Mouse (Mus musculus) forebrain, embryonic 14.5 days (tissue): ENCODE data around the gene Usp36. TPM values are rescaled to one million over a fixed set of nuclear protein-coding genes. Genes with fewer than 3 reads are reported as not detected.

Experiments used
- ATAC-seq: fragments of 200-750 bp; cut with Nextera tagmentation; 2 replicates; pipeline ENCODE4 v1.8.0; 2017; ENCODE audit warnings: mild to moderate bottlenecking, moderate library complexity
- DNase-seq: peaks from one replicate; pipeline ENCODE4 v3.0.0-alpha.2; 2015; ENCODE audit warnings: low spot score
- H3K27ac ChIP-seq: fragments of 300-500 bp; sonication (generic); 2 replicates; pipeline ENCODE4 v1.5.1; 2014; ENCODE audit warnings: low read depth, mild to moderate bottlenecking, control low read depth, low read length, moderate library complexity
- H3K27me3 ChIP-seq: fragments of 300-500 bp; sonication (generic); replicated peaks from 2 replicates; pipeline ENCODE4 v1.6.1; 2014; ENCODE audit warnings: low read length, control low read depth, mixed read lengths; ENCODE audit not compliant: control insufficient read depth, insufficient read depth
- H3K36me3 ChIP-seq: fragments of 300-500 bp; sonication (generic); 2 replicates; pipeline ENCODE4 v1.6.1; 2014; ENCODE audit warnings: low read length, control low read depth; ENCODE audit not compliant: control insufficient read depth, insufficient read depth
- H3K4me1 ChIP-seq: fragments of 300-500 bp; sonication (generic); 2 replicates; pipeline ENCODE4 v1.6.1; 2014; ENCODE audit warnings: antibody characterized with exemption, low read length, control low read depth; ENCODE audit not compliant: control insufficient read depth, insufficient read depth
- H3K4me2 ChIP-seq: fragments of 300-500 bp; sonication (generic); 2 replicates; pipeline ENCODE4 v1.6.1; 2014; ENCODE audit warnings: mild to moderate bottlenecking, control low read depth, low read length
- H3K4me3 ChIP-seq: fragments of 300-500 bp; sonication (generic); 2 replicates; pipeline ENCODE4 v1.5.1; 2014; ENCODE audit warnings: low read depth, low read length, control low read depth
- H3K9ac ChIP-seq: fragments of 300-500 bp; sonication (generic); 2 replicates; pipeline ENCODE4 v1.6.1; 2014; ENCODE audit warnings: mild to moderate bottlenecking, low read length, control low read depth, moderate library complexity
- H3K9me3 ChIP-seq: fragments of 300-500 bp; sonication (generic); replicated peaks from 2 replicates; pipeline ENCODE4 v1.6.1; 2016; ENCODE audit warnings: low read length, control low read depth, mixed read lengths; ENCODE audit not compliant: control insufficient read depth
- WGBS: fragments of 180-500 bp; shearing (Covaris S2); extraction: QIAGEN DNeasy Blood & Tissue Kit; methylation state at CpG from one replicate; pipeline ENCODE4 v1.1.7; 2014; 5-methylcytosine and 5-hydroxymethylcytosine counted together
- polyA plus RNA-seq: library from polyadenylated mRNA; unstranded; fragments of >200 nt; fragmentation: Nextera tagmentation; extraction: Ambion mirVana; gene quantifications from 2 replicates; pipeline ENCODE4 v1.2.1, GENCODE M21; 2014

Usp36 gene
- polyA plus RNA-seq: 7.1 and 8.7 TPM in 2 replicates

DNA sequence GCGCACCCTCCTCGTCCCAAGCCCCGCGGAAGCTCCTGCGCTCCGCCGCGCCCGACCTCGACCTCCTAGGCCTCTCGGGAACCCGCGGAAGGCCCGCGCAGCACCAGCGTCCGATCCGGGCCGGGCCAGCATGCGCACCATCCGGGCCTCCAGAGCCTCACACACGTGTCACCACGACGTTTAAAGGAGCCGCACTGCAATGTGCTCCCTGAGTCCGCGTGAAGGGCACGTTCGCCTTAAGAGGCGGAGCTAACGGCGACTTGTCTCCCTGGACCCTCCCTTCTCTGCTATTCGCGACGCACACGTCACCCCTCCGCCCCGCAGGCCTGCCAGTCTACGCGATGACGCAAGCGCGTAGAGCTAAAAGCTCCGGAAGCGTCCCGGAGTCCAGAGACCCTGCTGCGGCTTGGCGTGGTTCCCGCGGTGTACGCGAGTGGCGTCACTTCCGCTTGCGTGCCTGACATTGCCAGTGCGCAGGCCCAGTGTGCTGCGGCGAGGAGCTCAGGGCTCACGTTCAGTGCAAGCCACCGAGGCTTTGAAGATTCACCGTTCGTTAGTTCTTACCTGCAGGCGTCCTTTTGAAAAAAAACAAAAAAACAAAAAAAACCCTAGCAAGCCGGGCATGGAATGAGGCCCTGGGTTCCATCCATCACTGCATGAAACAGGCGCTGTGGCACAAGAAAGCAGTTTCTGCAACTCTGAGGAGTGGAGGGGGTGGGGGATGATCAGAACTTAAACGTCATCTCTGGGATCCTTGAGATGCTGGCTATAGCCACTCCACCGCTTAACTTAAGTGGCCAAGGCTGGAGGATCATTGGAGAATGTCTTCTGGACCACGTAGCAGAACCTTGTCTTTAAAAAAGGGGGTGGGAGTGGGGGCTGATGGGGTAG, at the start of gene Usp36:
TSS of gene Usp36 (minus strand) at position 246 of the 891 bp plus-strand sequence.
- H3K4me3 ChIP-seq: peak within 1 kb of the TSS; percentile 64
- WGBS: under 1% methylated on average over 68 of the region's 68 CpGs
- H3K4me2 ChIP-seq: peak within 1 kb of the TSS; percentile 87

GRCm38 (mm10) chr11:118337491-118338168, 47.6 kb upstream of the Usp36 start:
- H3K27me3 ChIP-seq: no peaks in the 10 kb centered on the region
- H3K9ac ChIP-seq: no peak overlapping the region

More for the DNA sequence above, at the start of gene Usp36:
- Histone ChIP-seq H3K4me1 (peaks cover 14% of the 10 kb centered on the region), H3K27ac (peak within 1 kb of the TSS; percentile 87), H3K27me3 (no peaks in the 10 kb centered on the region), H3K9me3 (no peaks in the 10 kb centered on the region), H3K36me3 (peaks cover 25% of the 10 kb centered on the region), H3K9ac (peak within 1 kb of the TSS; percentile 72)
- ATAC-seq (peak; percentile 99), DNase-seq (peak; percentile 100)

DNA sequence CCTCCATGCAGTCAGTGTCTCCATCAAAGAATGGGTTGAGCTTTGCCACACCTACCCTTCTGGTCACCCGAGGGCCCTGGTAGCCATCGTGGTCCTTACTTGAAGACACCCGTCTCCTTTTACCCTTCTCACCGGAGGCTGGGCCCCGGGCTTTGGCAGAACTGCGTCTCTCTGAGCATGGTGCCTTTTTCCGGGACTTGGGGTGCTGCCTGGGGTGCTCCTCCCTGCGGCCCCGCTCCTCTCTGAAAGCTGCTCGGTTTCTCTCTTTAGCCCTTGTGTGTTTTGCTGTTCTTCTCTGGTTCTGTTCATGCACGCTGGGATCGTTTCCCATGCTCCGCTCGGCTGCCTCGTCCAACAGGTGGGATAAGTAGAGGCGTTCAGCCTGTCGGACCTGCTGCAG, 43.4 kb upstream of the Usp36 start:
- no peak overlapping the region for H3K4me3 ChIP-seq
- no peak for DNase-seq
- no peaks in the 10 kb centered on the region for H3K9me3 ChIP-seq
- no peak overlapping the region for H3K27ac ChIP-seq
- no peak overlapping the region for H3K4me2 ChIP-seq
- H3K9ac ChIP-seq: no peak overlapping the region
- ATAC-seq: no peak
- WGBS: 90% methylated on average over 17 of the region's 17 CpGs
- H3K4me1 ChIP-seq: no peaks in the 10 kb centered on the region
- no peaks in the 10 kb centered on the region for H3K27me3 ChIP-seq
- H3K36me3 ChIP-seq: peaks cover 13% of the 10 kb centered on the region; the same call in 1 of the 2 replicates

More at GRCm38 (mm10) chr11:118337491-118338168, 47.6 kb upstream of the Usp36 start:
- Histone ChIP-seq H3K4me3 (no peak overlapping the region), H3K27ac (no peak overlapping the region), H3K4me1 (peaks cover 7% of the 10 kb centered on the region), H3K9me3 (no peaks in the 10 kb centered on the region), H3K36me3 (peaks cover 7% of the 10 kb centered on the region; the same call in 1 of the 2 replicates), H3K4me2 (no peak overlapping the region)
- DNase-seq (no peak), ATAC-seq (no peak)
- 85% methylated on average over 8 of the region's 8 CpGs for WGBS

DNA sequence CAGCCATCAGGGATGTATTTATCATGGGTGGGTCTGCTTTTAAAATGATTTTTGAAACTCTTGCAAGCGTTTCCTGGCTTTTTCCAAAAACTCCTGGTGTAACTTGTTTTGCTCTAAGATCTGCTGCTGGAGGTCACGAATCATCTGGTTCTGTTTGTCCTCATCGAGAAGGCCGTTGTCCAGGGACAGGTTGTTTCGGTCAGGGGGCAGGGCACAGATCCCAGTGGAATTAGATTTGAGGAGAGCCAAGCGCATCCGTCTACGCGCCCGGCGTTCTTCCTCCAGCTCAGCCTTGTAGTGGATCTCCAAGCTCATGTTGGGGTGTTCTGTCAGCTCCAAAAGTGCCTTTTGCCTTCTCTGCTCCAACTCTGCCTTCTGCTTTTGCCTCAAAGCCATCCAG, 42.3 kb upstream of the Usp36 start:
- ATAC-seq: no peak
- no peak for DNase-seq
- no peak overlapping the region for H3K4me2 ChIP-seq
- no peak overlapping the region for H3K9ac ChIP-seq
- 93% methylated on average over 11 of the region's 11 CpGs for WGBS
- no peaks in the 10 kb centered on the region for H3K9me3 ChIP-seq
- no peaks in the 10 kb centered on the region for H3K27me3 ChIP-seq
- no peak overlapping the region for H3K27ac ChIP-seq
- peaks cover 6% of the 10 kb centered on the region; the same call in 1 of the 2 replicates for H3K4me1 ChIP-seq
- peaks cover 13% of the 10 kb centered on the region; the same call in 1 of the 2 replicates for H3K36me3 ChIP-seq
- H3K4me3 ChIP-seq: no peak overlapping the region

DNA sequence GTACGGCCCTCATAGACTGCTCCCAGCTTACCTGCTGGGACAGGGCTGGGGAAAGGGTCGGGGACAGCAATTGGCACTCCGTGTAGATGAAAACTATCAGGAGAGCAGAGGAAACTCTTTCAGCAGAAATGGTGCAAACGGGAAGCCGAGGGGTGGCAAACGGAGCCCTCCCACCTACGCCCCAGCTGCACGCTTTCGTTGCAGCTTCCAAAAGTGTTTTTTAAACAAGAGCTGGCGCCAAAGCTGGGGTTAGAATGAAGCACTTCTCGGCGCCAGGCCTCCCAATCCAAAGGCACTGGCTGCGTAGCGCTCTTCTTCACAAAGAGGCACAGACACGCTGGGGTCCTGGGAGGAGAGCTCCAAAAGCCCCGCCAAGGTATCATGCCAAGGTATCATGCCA, 40.7 kb upstream of the Usp36 start:
- WGBS: 95% methylated on average over 16 of the region's 16 CpGs
- Histone ChIP-seq H3K4me1 (peaks cover 10% of the 10 kb centered on the region; the same call in 1 of the 2 replicates), H3K9ac (no peak overlapping the region), H3K9me3 (no peaks in the 10 kb centered on the region), H3K4me2 (no peak overlapping the region), H3K4me3 (no peak overlapping the region), H3K36me3 (peaks cover 13% of the 10 kb centered on the region; the same call in 1 of the 2 replicates), H3K27ac (no peak overlapping the region), H3K27me3 (no peaks in the 10 kb centered on the region)
- DNase-seq (no peak), ATAC-seq (no peak)

DNA sequence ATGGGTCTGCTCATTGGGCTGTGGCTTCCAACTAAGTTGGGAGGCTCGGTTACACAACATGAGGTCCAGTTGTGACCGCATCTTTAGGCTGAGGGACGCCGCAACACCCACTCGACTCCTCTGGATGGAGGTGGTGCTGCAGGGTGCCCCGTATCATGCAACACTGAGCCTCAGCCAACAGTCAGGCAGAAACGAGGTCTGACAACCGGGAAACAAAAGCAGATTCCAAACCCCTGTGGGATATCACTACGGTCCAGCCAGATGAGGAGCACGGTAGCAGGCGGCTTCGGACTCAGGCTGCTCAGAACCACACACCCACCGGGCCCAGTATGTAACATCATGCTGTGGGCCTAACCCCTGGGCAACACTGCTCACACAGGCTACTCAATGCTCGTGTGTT, 40.3 kb upstream of the Usp36 start:
- peaks cover 10% of the 10 kb centered on the region; the same call in 1 of the 2 replicates for H3K4me1 ChIP-seq
- no peak overlapping the region for H3K27ac ChIP-seq
- no peak for ATAC-seq
- H3K4me2 ChIP-seq: no peak overlapping the region
- no peak overlapping the region for H3K4me3 ChIP-seq
- H3K36me3 ChIP-seq: peaks cover 13% of the 10 kb centered on the region; the same call in 1 of the 2 replicates
- no peak overlapping the region for H3K9ac ChIP-seq
- no peak for DNase-seq
- 96% methylated on average over 14 of the region's 14 CpGs for WGBS
- H3K9me3 ChIP-seq: no peaks in the 10 kb centered on the region
- H3K27me3 ChIP-seq: no peaks in the 10 kb centered on the region

GRCm38 (mm10) chr11:118328947-118329346, 38.9 kb upstream of the Usp36 start:
- DNase-seq (no peak), ATAC-seq (no peak)
- no peak overlapping the region for H3K4me3 ChIP-seq

DNA sequence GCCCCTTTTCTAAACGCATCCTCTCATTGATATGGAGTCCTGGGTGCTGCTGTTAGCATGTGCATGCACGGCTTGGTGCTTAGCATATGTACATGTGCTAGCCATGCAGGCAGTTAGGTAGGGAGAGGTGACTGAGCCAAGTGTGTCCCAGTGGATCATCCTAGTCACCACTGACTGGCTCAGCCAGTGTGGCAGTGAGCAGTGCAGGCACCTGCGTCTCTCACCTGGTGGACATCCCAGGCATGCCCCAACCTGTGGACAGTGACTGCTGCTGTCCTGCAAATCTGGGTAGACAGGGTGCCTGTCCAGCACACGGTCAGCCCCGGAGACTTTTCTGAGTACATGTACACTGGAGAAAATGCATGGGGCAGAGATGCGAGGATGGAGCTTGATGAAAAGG, 38.5 kb upstream of the Usp36 start:
- no peak for DNase-seq
- 94% methylated on average over 6 of the region's 6 CpGs for WGBS
- no peak overlapping the region for H3K4me3 ChIP-seq
- H3K4me1 ChIP-seq: peaks cover 10% of the 10 kb centered on the region; the same call in 1 of the 2 replicates
- peaks cover 11% of the 10 kb centered on the region; the same call in 1 of the 2 replicates for H3K36me3 ChIP-seq
- H3K27me3 ChIP-seq: no peaks in the 10 kb centered on the region
- no peak overlapping the region for H3K9ac ChIP-seq
- no peak overlapping the region; the same call in 1 of the 2 replicates for H3K27ac ChIP-seq
- H3K4me2 ChIP-seq: no peak overlapping the region
- ATAC-seq: no peak
- H3K9me3 ChIP-seq: no peaks in the 10 kb centered on the region

More at GRCm38 (mm10) chr11:118328947-118329346, 38.9 kb upstream of the Usp36 start:
- Histone ChIP-seq H3K27ac (no peak overlapping the region), H3K4me2 (no peak overlapping the region), H3K9ac (no peak overlapping the region), H3K4me1 (peaks cover 10% of the 10 kb centered on the region; the same call in 1 of the 2 replicates), H3K9me3 (no peaks in the 10 kb centered on the region), H3K36me3 (peaks cover 13% of the 10 kb centered on the region; the same call in 1 of the 2 replicates), H3K27me3 (no peaks in the 10 kb centered on the region)
- WGBS: 93% methylated on average over 5 of the region's 5 CpGs
